Mouse (Mus musculus): ENCODE data around the gene Calhm3. TPM values are rescaled to one million over a fixed set of nuclear protein-coding genes. Genes with fewer than 3 reads are reported as not detected.

Calhm3 gene
- not detected in 2 replicates for polyA plus RNA-seq (2012; rRNA removed; ENCODE audit: low replicate concordance)

GRCm38 (mm10) chr19:47157664-47158063, at the start of gene Calhm3:
TSS of gene Calhm3 (minus strand) at chr19:47157764.

DNA sequence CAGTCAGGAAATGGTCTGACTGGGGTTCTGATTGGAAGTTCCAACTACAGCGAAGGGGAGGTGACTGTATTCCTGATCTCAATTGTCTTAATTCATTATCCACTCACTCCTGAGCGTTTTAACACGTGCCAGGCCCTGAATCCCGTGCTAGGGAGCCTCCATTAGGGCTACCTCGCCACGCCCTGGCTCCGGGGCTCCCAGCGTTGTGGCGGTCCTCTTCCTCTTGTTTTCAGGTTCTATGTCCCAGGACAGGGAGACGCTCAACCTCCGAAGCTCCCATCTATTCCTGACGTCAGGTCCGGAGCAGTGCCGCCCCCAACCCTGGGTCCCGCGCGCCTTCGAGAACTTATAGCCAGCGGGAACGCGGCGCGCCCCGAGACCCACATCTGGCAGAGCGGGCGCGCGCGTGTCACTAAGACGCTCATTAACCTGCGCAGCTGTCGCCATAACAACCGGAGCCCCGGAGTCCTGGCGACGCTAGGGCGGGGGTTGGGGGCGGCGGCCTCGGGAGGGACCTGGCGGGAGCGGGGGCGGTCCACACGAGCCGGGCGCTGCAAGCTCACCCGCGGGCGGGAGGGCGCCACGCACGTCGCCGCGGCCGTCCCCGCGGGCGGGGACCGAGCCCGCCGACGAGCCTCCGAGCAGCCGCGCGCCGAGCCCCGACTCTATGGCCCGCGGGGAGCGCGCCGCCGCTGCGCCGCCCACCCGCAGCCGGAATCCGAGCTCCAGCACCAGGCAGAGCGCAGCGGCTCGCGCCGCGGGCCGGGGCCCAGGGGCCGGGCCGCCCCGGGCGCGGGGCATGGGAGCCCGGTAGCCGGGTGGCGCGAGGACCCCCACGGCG, 21.1 kb upstream of the Calhm3 start, which contains the start of gene Neurl1a:
Neurl1a (plus strand) TSS at position 390 of the 841 bp plus-strand sequence.

GRCm38 (mm10) chr19:47144154-47144553, 13.4 kb downstream of the Calhm3 start, which contains the start of gene Calhm1:
TSS of gene Calhm1 (minus strand) at chr19:47144254.

DNA sequence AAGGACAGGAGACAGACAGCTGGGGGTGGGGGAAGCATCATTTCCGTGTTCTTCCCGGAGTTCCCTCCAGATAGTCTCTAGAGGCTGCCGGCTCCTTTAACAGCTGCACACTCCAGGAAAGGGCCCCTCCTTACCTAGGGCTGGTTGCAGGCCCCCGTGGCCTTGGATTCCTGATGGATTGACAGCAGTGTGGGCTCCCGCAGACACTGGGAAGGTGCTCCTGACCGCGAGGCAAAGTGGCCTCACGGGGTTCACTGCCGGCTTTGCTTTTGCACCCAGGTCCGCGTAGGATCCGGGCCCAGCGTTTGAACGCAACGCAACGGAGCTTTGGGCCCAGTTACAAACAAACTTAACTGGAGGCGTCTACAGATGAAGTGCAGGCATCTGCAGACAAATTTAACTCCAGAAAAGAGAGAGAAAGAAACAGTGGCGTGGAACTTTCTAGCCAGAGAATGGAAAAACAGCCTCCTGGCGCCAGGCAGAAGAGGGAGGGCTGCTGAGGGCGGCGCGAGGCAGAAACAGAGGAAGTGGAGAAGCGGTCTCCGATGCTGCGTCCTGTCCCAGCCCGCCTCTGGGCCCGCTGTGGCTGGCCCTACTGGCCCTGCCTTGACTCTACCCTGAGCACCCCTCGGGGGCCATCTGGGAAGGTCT, 19.7 kb downstream of the Calhm3 start, which contains the start of gene Calhm2:
Calhm2 (minus strand) TSS at position 524 of the 651 bp plus-strand sequence.

Other genes with a start within 250 kb of the Calhm3 start
- not detected in 2 replicates for gene Ina, start 143.1 kb downstream of the Calhm3 start, polyA plus RNA-seq (2012; rRNA removed; ENCODE audit: low replicate concordance)
- gene Nt5c2, start 142.6 kb downstream of the Calhm3 start, polyA plus RNA-seq (2012; rRNA removed; ENCODE audit: low replicate concordance), result 10.6 and 15.8 TPM in 2 replicates
- gene Pcgf6, start 106.9 kb downstream of the Calhm3 start, polyA plus RNA-seq (2012; rRNA removed; ENCODE audit: low replicate concordance), result 6.5 and 11.6 TPM in 2 replicates
- gene Taf5, start 90.0 kb downstream of the Calhm3 start, polyA plus RNA-seq (2012; rRNA removed; ENCODE audit: low replicate concordance), result 2.6 and 2.9 TPM in 2 replicates
- gene Usmg5, start 67.1 kb downstream of the Calhm3 start, polyA plus RNA-seq (2012; rRNA removed; ENCODE audit: low replicate concordance), result 36.3 and 110 TPM in 2 replicates
- 7.4 and 7.6 TPM in 2 replicates for gene Pdcd11, start 67.0 kb downstream of the Calhm3 start, polyA plus RNA-seq (2012; rRNA removed; ENCODE audit: low replicate concordance)
- 20.9 and 27.9 TPM in 2 replicates for gene Calhm2, start 19.5 kb downstream of the Calhm3 start, polyA plus RNA-seq (2012; rRNA removed; ENCODE audit: low replicate concordance)
- not detected in 2 replicates for gene Calhm1, start 13.5 kb downstream of the Calhm3 start, polyA plus RNA-seq (2012; rRNA removed; ENCODE audit: low replicate concordance)
- gene Neurl1a, start 21.1 kb upstream of the Calhm3 start, polyA plus RNA-seq (2012; rRNA removed; ENCODE audit: low replicate concordance), result 1.7 and 29.6 TPM in 2 replicates

Data from mammary gland, adult 2 months (tissue).